In the genomic region with DNA sequence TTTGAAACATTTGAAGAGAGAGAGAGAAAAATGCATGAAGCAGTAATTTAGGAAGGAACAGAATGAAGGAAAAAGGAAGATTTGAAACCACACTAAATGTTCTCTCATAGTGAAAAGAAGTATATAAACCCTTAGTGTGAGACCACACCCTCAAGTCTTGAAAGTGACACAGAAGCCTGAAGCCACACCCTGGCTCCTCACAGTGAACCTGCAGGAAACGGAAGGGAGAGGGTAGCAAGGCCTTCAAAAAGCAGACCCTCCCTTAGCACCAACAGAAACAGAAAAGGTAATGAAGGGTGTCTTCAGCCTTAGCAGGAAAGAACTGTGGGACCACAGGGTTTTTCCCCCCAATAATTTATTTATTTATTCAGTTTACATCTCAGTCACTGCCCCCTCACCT, we compare ENCODE assay signal across 23 mouse cellular contexts.
A peak's percentile ranks its signal among the peaks of the same experiment; 100 is the strongest.
DNase-seq lines count a peak whose midpoint lies in the region; ATAC-seq lines count a peak whose summit lies in the region.
"Had no signal": no experiment of that assay in that cellular context is flagged by ENCODE, and none has a peak within 500 bp of the region (broad histone marks: within the 10 kb centered on the region; RNA-seq: fewer than 3 reads in every experiment).

No protein-coding gene starts in this region.

- H3K36me3 ChIP-seq in lung, embryonic 15.5 days, result no peaks in the 10 kb centered on the region
- H3K36me3 ChIP-seq: forebrain, embryonic 12.5 days; limb, embryonic 12.5 days; liver, embryonic 15.5 days; midbrain, embryonic 13.5 days; neural tube, embryonic 15.5 days had no signal

- H3K27ac ChIP-seq in lung, embryonic 15.5 days, result peak overlapping the region; percentile 30; the same call in 1 of the 2 replicates
- H3K27ac ChIP-seq: forebrain, embryonic 12.5 days; hindbrain, embryonic 14.5 days; limb, embryonic 12.5 days; liver, embryonic 15.5 days; macrophage; midbrain, embryonic 13.5 days; neural tube, embryonic 15.5 days had no signal

- H3K9ac ChIP-seq in lung, embryonic 15.5 days, result no peak overlapping the region
- H3K9ac ChIP-seq: forebrain, embryonic 12.5 days; hindbrain, embryonic 14.5 days; limb, embryonic 12.5 days; liver, embryonic 15.5 days; midbrain, embryonic 13.5 days; neural tube, embryonic 15.5 days had no signal

- H3K4me2 ChIP-seq in lung, embryonic 15.5 days, result no peak overlapping the region
- H3K4me2 ChIP-seq: forebrain, embryonic 12.5 days; heart, embryonic 11.5 days; hindbrain, embryonic 14.5 days; limb, embryonic 12.5 days; liver, embryonic 15.5 days; midbrain, embryonic 13.5 days; neural tube, embryonic 15.5 days had no signal

- peaks cover 31% of the 10 kb centered on the region for H3K4me1 ChIP-seq in lung, embryonic 15.5 days
- H3K4me1 ChIP-seq: forebrain, embryonic 12.5 days; liver, embryonic 15.5 days; midbrain, embryonic 13.5 days had no signal

- no peaks in the 10 kb centered on the region for H3K9me3 ChIP-seq in lung, embryonic 15.5 days
- H3K9me3 ChIP-seq: forebrain, embryonic 12.5 days; limb, embryonic 12.5 days; liver, embryonic 15.5 days; midbrain, embryonic 13.5 days; neural tube, embryonic 15.5 days had no signal

- WGBS in lung, embryonic 15.5 days, result 64% methylated on average over 1 of the region's 1 CpGs

- H3K4me3 ChIP-seq in lung, embryonic 15.5 days, result no peak overlapping the region
- H3K4me3 ChIP-seq: forebrain, embryonic 12.5 days; limb, embryonic 12.5 days; liver, embryonic 15.5 days; midbrain, embryonic 13.5 days; neural tube, embryonic 15.5 days had no signal

- no peaks in the 10 kb centered on the region for H3K27me3 ChIP-seq in lung, embryonic 15.5 days
- H3K27me3 ChIP-seq: forebrain, embryonic 12.5 days; limb, embryonic 12.5 days; liver, embryonic 15.5 days; neural tube, embryonic 15.5 days had no signal

- no peak for ATAC-seq in lung, embryonic 15.5 days (ENCODE audit: borderline replicate concordance, extremely low read depth, low FRiP score, low TSS enrichment)
- ATAC-seq: midbrain, embryonic 13.5 days had no signal

- no peak for DNase-seq in lung, postnatal 25 days (ENCODE audit: low spot score)
- peak; percentile 44 for DNase-seq in CD4-positive helper T cell, adult 2 months (ENCODE audit: low read depth, low spot score)
- DNase-seq in ZHBTc4 (ENCODE audit: low read depth, low spot score), result peak; percentile 25
- DNase-seq in naive thymus-derived CD4-positive, alpha-beta T cell, adult 2 months (ENCODE audit: low read depth), result peak; percentile 46
- DNase-seq in liver, result no peak
- DNase-seq in right cerebral cortex, adult 18-20 months, result no peak
- no peak for DNase-seq in c-Kit-positive CD71-positive TER-119-positive erythroid progenitor cells, embryonic 14.5 days (ENCODE audit: low spot score)
- DNase-seq: adrenal gland, adult 2 months; cerebellum, postnatal 10 days; gastrocnemius, postnatal 25 days; heart, postnatal 14 days; kidney, adult 2 months; kidney, postnatal 25 days; spleen, adult 18-20 months had no signal

Comparison
In these comparisons a context has a peak if more than half of its experiments do, and no peak if none do; other contexts are left out.
1. DNase-seq: peak in CD4-positive helper T cell, adult 2 months (single experiment), ZHBTc4 (single experiment) and naive thymus-derived CD4-positive, alpha-beta T cell, adult 2 months (single experiment); none in lung, postnatal 25 days (single experiment), liver (single experiment), right cerebral cortex, adult 18-20 months (single experiment) and c-Kit-positive CD71-positive TER-119-positive erythroid progenitor cells, embryonic 14.5 days (single experiment).